Mouse (Mus musculus) heart, embryonic 13.5 days (tissue): Measurements from ENCODE around the gene Ptbp2. TPM values are rescaled to one million over a fixed set of nuclear protein-coding genes. Genes with fewer than 3 reads are reported as not detected.

ENCODE experiments used
- ATAC-seq: fragments of 200-750 bp; cut with Nextera tagmentation; 2 replicates; pipeline ENCODE4 v1.8.0; 2017; ENCODE audit warnings: moderate TSS enrichment; ENCODE audit not compliant: insufficient number of reproducible peaks, low FRiP score, low TSS enrichment; ENCODE audit errors: extremely low read depth
- H3K27ac ChIP-seq: fragments of 300-500 bp; sonication (generic); replicated peaks from 2 replicates; pipeline ENCODE4 v1.5.1; 2015; ENCODE audit warnings: moderate library complexity, mild to moderate bottlenecking, inconsistent platforms
- H3K27me3 ChIP-seq: fragments of 300-500 bp; sonication (generic); replicated peaks from 2 replicates; pipeline ENCODE4 v1.6.1; 2015; ENCODE audit warnings: mild to moderate bottlenecking, inconsistent platforms
- H3K36me3 ChIP-seq: fragments of 300-500 bp; sonication (generic); 2 replicates; pipeline ENCODE4 v1.6.1; 2015; ENCODE audit warnings: mild to moderate bottlenecking, inconsistent platforms
- H3K4me1 ChIP-seq: fragments of 300-500 bp; sonication (generic); 2 replicates; pipeline ENCODE4 v1.6.1; 2015; ENCODE audit warnings: inconsistent platforms
- H3K4me2 ChIP-seq: fragments of 300-500 bp; sonication (generic); 2 replicates; pipeline ENCODE4 v1.6.1; 2015; ENCODE audit warnings: inconsistent platforms, mild to moderate bottlenecking, moderate library complexity
- H3K4me3 ChIP-seq: fragments of 300-500 bp; sonication (generic); 2 replicates; pipeline ENCODE4 v1.5.1; 2015; ENCODE audit warnings: moderate library complexity, mild to moderate bottlenecking, inconsistent platforms
- H3K9ac ChIP-seq: fragments of 300-500 bp; sonication (generic); 2 replicates; pipeline ENCODE4 v1.6.1; 2015; ENCODE audit warnings: inconsistent platforms, mild to moderate bottlenecking, moderate library complexity
- H3K9me3 ChIP-seq: fragments of 300-500 bp; sonication (generic); 2 replicates; pipeline ENCODE4 v1.6.1; 2016; ENCODE audit warnings: inconsistent platforms
- WGBS: fragments of 180-500 bp; shearing (Covaris S2); methylation state at CpG from one replicate; pipeline ENCODE4 v1.1.7; 2015; ENCODE audit warnings: mixed read lengths; 5-methylcytosine and 5-hydroxymethylcytosine counted together
- polyA plus RNA-seq: library from polyadenylated mRNA; unstranded; fragments of >200 nt; fragmentation: Nextera tagmentation; extraction: Ambion mirVana; gene quantifications from 2 replicates; pipeline ENCODE4 v1.2.1, GENCODE M21; 2015

The Ptbp2 gene
- polyA plus RNA-seq, 1 experiment from 2014 or later, result 49.8 TPM

GRCm38 (mm10) chr3:119763772-119764171 is 20.5 kb downstream of the Ptbp2 start:
- no peak for ATAC-seq
- H3K27ac ChIP-seq, result no peak overlapping the region
- no peak overlapping the region for H3K4me2 ChIP-seq
- peaks cover 38% of the 10 kb centered on the region for H3K36me3 ChIP-seq
- H3K4me3 ChIP-seq, result no peak overlapping the region
- no peaks in the 10 kb centered on the region for H3K4me1 ChIP-seq
- no peaks in the 10 kb centered on the region for H3K27me3 ChIP-seq
- 62% methylated on average over 2 of the region's 2 CpGs for WGBS
- no peaks in the 10 kb centered on the region for H3K9me3 ChIP-seq
- H3K9ac ChIP-seq, result no peak overlapping the region

GRCm38 (mm10) chr3:119761732-119762131 is 22.5 kb downstream of the Ptbp2 start:
- H3K4me1 ChIP-seq, result no peaks in the 10 kb centered on the region
- H3K9ac ChIP-seq, result no peak overlapping the region
- no peaks in the 10 kb centered on the region for H3K27me3 ChIP-seq
- H3K36me3 ChIP-seq, result peaks cover 34% of the 10 kb centered on the region
- H3K9me3 ChIP-seq, result no peaks in the 10 kb centered on the region
- no peak for ATAC-seq
- H3K4me3 ChIP-seq, result no peak overlapping the region
- H3K4me2 ChIP-seq, result no peak overlapping the region
- H3K27ac ChIP-seq, result no peak overlapping the region
- WGBS, result 93% methylated on average over 3 of the region's 3 CpGs

GRCm38 (mm10) chr3:119753791-119754190 is 30.5 kb downstream of the Ptbp2 start:
- Histone ChIP-seq H3K4me2 (no peak overlapping the region), H3K36me3 (peaks cover 30% of the 10 kb centered on the region), H3K27me3 (no peaks in the 10 kb centered on the region)

GRCm38 (mm10) chr3:119749551-119750249 is 34.6 kb downstream of the Ptbp2 start:
- Histone ChIP-seq H3K27me3 (no peaks in the 10 kb centered on the region), H3K4me3 (no peak overlapping the region), H3K9me3 (no peaks in the 10 kb centered on the region), H3K36me3 (peaks cover 38% of the 10 kb centered on the region), H3K27ac (no peak overlapping the region), H3K4me2 (no peak overlapping the region), H3K4me1 (0 out of 2 replicates have a peak, but pooled peaks cover 3% of the 10 kb centered on the region), H3K9ac (no peak overlapping the region)
- no peak for ATAC-seq
- WGBS, result 83% methylated on average over 3 of the region's 3 CpGs

More at GRCm38 (mm10) chr3:119753791-119754190, 30.5 kb downstream of the Ptbp2 start:
- Histone ChIP-seq H3K9me3 (no peaks in the 10 kb centered on the region), H3K4me3 (no peak overlapping the region), H3K4me1 (no peaks in the 10 kb centered on the region), H3K27ac (no peak overlapping the region), H3K9ac (no peak overlapping the region)
- no peak for ATAC-seq

GRCm38 (mm10) chr3:119749140-119749539 is 35.1 kb downstream of the Ptbp2 start:
- no peak overlapping the region for H3K27ac ChIP-seq
- H3K4me3 ChIP-seq, result no peak overlapping the region
- 81% methylated on average over 2 of the region's 2 CpGs for WGBS

GRCm38 (mm10) chr3:119746656-119747055 is 37.6 kb downstream of the Ptbp2 start:
- Histone ChIP-seq H3K36me3 (peaks cover 50% of the 10 kb centered on the region), H3K9me3 (no peaks in the 10 kb centered on the region), H3K4me1 (0 out of 2 replicates have a peak, but pooled peaks cover 3% of the 10 kb centered on the region), H3K27ac (no peak overlapping the region), H3K4me2 (no peak overlapping the region), H3K4me3 (no peak overlapping the region), H3K9ac (no peak overlapping the region), H3K27me3 (no peaks in the 10 kb centered on the region)
- WGBS, result 74% methylated on average over 2 of the region's 2 CpGs
- no peak for ATAC-seq

More at GRCm38 (mm10) chr3:119749140-119749539, 35.1 kb downstream of the Ptbp2 start:
- no peak for ATAC-seq
- no peaks in the 10 kb centered on the region for H3K9me3 ChIP-seq
- H3K4me1 ChIP-seq, result 0 out of 2 replicates have a peak, but pooled peaks cover 3% of the 10 kb centered on the region
- H3K27me3 ChIP-seq, result no peaks in the 10 kb centered on the region
- H3K9ac ChIP-seq, result no peak overlapping the region
- H3K36me3 ChIP-seq, result peaks cover 42% of the 10 kb centered on the region
- H3K4me2 ChIP-seq, result no peak overlapping the region

GRCm38 (mm10) chr3:119745801-119746200 is 38.5 kb downstream of the Ptbp2 start:
- no peaks in the 10 kb centered on the region for H3K9me3 ChIP-seq
- ATAC-seq, result no peak
- no peak overlapping the region for H3K9ac ChIP-seq
- H3K27ac ChIP-seq, result no peak overlapping the region
- 0 out of 2 replicates have a peak, but pooled peaks cover 3% of the 10 kb centered on the region for H3K4me1 ChIP-seq
- no peaks in the 10 kb centered on the region for H3K27me3 ChIP-seq
- no peak overlapping the region for H3K4me3 ChIP-seq
- no peak overlapping the region for H3K4me2 ChIP-seq
- H3K36me3 ChIP-seq, result peaks cover 47% of the 10 kb centered on the region
- WGBS, result 61% methylated on average over 1 of the region's 1 CpGs

- Histone ChIP-seq H3K27ac (no peak overlapping the region), H3K9ac (no peak overlapping the region), H3K36me3 (peaks cover 46% of the 10 kb centered on the region), H3K9me3 (no peaks in the 10 kb centered on the region), H3K4me3 (no peak overlapping the region), H3K4me2 (no peak overlapping the region), H3K27me3 (no peaks in the 10 kb centered on the region), H3K4me1 (peaks cover 4% of the 10 kb centered on the region)
- WGBS, result 51% methylated on average over 2 of the region's 2 CpGs
- ATAC-seq, result no peak
Measured at GRCm38 (mm10) chr3:119729863-119730262, 54.4 kb downstream of the Ptbp2 start.

- H3K27me3 ChIP-seq, result no peaks in the 10 kb centered on the region
- H3K4me1 ChIP-seq, result peaks cover 7% of the 10 kb centered on the region
- no peak overlapping the region for H3K27ac ChIP-seq
- peaks cover 24% of the 10 kb centered on the region for H3K36me3 ChIP-seq
- H3K4me3 ChIP-seq, result no peak overlapping the region
- 90% methylated on average over 5 of the region's 5 CpGs for WGBS
- ATAC-seq, result no peak; the same call in 1 of the 2 replicates
- no peaks in the 10 kb centered on the region for H3K9me3 ChIP-seq
- no peak overlapping the region for H3K9ac ChIP-seq
- H3K4me2 ChIP-seq, result no peak overlapping the region
Measured at GRCm38 (mm10) chr3:119712066-119712465, 72.2 kb downstream of the Ptbp2 start.

- Histone ChIP-seq H3K27me3 (no peaks in the 10 kb centered on the region), H3K4me1 (peaks cover 7% of the 10 kb centered on the region), H3K4me3 (no peak overlapping the region), H3K9ac (no peak overlapping the region), H3K9me3 (no peaks in the 10 kb centered on the region), H3K27ac (no peak overlapping the region), H3K4me2 (no peak overlapping the region), H3K36me3 (peaks cover 19% of the 10 kb centered on the region)
- WGBS, result 89% methylated on average over 3 of the region's 3 CpGs
- ATAC-seq, result no peak
Measured at GRCm38 (mm10) chr3:119711503-119711902, 72.8 kb downstream of the Ptbp2 start.

GRCm38 (mm10) chr3:119701467-119701866 is 82.8 kb downstream of the Ptbp2 start:
- no peak overlapping the region for H3K4me3 ChIP-seq
- H3K9ac ChIP-seq, result no peak overlapping the region
- no peaks in the 10 kb centered on the region for H3K27me3 ChIP-seq
- H3K4me1 ChIP-seq, result no peaks in the 10 kb centered on the region
- no peaks in the 10 kb centered on the region for H3K9me3 ChIP-seq
- no peak overlapping the region for H3K4me2 ChIP-seq
- 59% methylated on average over 3 of the region's 3 CpGs for WGBS
- ATAC-seq, result no peak
- H3K27ac ChIP-seq, result no peak overlapping the region
- H3K36me3 ChIP-seq, result no peaks in the 10 kb centered on the region

GRCm38 (mm10) chr3:119684741-119685140 is 99.5 kb downstream of the Ptbp2 start:
- Histone ChIP-seq H3K4me2 (no peak overlapping the region), H3K27me3 (no peaks in the 10 kb centered on the region), H3K9me3 (no peaks in the 10 kb centered on the region), H3K4me3 (no peak overlapping the region), H3K9ac (no peak overlapping the region), H3K27ac (no peak overlapping the region), H3K4me1 (no peaks in the 10 kb centered on the region), H3K36me3 (no peaks in the 10 kb centered on the region)
- 65% methylated on average over 6 of the region's 6 CpGs for WGBS
- ATAC-seq, result no peak
